Mouse (Mus musculus): ENCODE data around the gene Nup153.
A peak's percentile ranks its signal among the peaks of the same experiment; 100 is the strongest.

Nup153 gene

GRCm38 (mm10) chr13:46669048-46669619, 58.6 kb downstream of the Nup153 start, which contains the start of gene Fam8a1:
TSS of gene Fam8a1 (plus strand) at chr13:46669522.
- DNase-seq, result peak; percentile 79 to 82

GRCm38 (mm10) chr13:46663461-46663964, 64.2 kb downstream of the Nup153 start:
- DNase-seq, result no peak

- DNase-seq, result no peak
These were observed 68.5 kb downstream of the Nup153 start for GRCm38 (mm10) chr13:46659211-46659610.

- DNase-seq, result no peak
These were observed 73.2 kb downstream of the Nup153 start for GRCm38 (mm10) chr13:46654566-46654965.

GRCm38 (mm10) chr13:46653671-46654070, 74.1 kb downstream of the Nup153 start:
- no peak for DNase-seq

- no peak for DNase-seq
These were observed 75.1 kb downstream of the Nup153 start for GRCm38 (mm10) chr13:46652671-46653070.

GRCm38 (mm10) chr13:46651853-46652252, 75.9 kb downstream of the Nup153 start:
- no peak for DNase-seq

- no peak for DNase-seq
These were observed 82.3 kb downstream of the Nup153 start for GRCm38 (mm10) chr13:46645476-46645875.

- DNase-seq, result no peak
These were observed 83.6 kb downstream of the Nup153 start for GRCm38 (mm10) chr13:46644175-46644574.

GRCm38 (mm10) chr13:46642318-46642717, 85.4 kb downstream of the Nup153 start:
- no peak for DNase-seq

- DNase-seq, result no peak
These were observed 86.9 kb downstream of the Nup153 start for GRCm38 (mm10) chr13:46640608-46641468.

GRCm38 (mm10) chr13:46634133-46634488, 93.6 kb downstream of the Nup153 start:
- DNase-seq, result no peak

- DNase-seq, result no peak
These were observed 94.2 kb downstream of the Nup153 start for GRCm38 (mm10) chr13:46633320-46634132.

- DNase-seq, result no peak
These were observed 94.9 kb downstream of the Nup153 start for GRCm38 (mm10) chr13:46632796-46633195.

All from thymus, adult 18-20 months (tissue).